In genomic region chr7:117635584-117635983, GRCm38 (mm10) we compare ENCODE assay signal across 23 mouse cellular contexts.
A peak's percentile ranks its signal among the peaks of the same experiment; 100 is the strongest.
DNase-seq lines count a peak whose midpoint lies in the region; ATAC-seq lines count a peak whose summit lies in the region.
"Had no signal": no experiment of that assay in that cellular context is flagged by ENCODE, and none has a peak within 500 bp of the region (broad histone marks: within the 10 kb centered on the region; RNA-seq: fewer than 3 reads in every experiment).

No protein-coding gene starts in this region.

- no peak overlapping the region for H3K4me2 ChIP-seq in forebrain, embryonic 11.5 days (ENCODE audit: low read depth, low read length, severe bottlenecking)
- no peak overlapping the region for H3K4me2 ChIP-seq in forebrain, embryonic 14.5 days (ENCODE audit: low read length)
- no peak overlapping the region for H3K4me2 ChIP-seq in midbrain, embryonic 12.5 days (replicated peaks)
- no peak overlapping the region for H3K4me2 ChIP-seq in midbrain, embryonic 11.5 days
- H3K4me2 ChIP-seq in midbrain, embryonic 15.5 days = no peak overlapping the region
- H3K4me2 ChIP-seq: heart, embryonic 11.5 days had no signal

- peak overlapping the region; percentile 25; the same call in 1 of the 2 replicates for H3K27ac ChIP-seq in forebrain, embryonic 11.5 days (ENCODE audit: low read depth, low read length)
- no peak overlapping the region for H3K27ac ChIP-seq in forebrain, embryonic 14.5 days (ENCODE audit: low read depth, low read length)
- peak overlapping the region; percentile 22; the same call in 1 of the 2 replicates for H3K27ac ChIP-seq in midbrain, embryonic 12.5 days (replicated peaks)
- H3K27ac ChIP-seq in midbrain, embryonic 11.5 days (ENCODE audit: low read depth, low read length) = no peak overlapping the region
- H3K27ac ChIP-seq in midbrain, embryonic 15.5 days = peak overlapping the region; percentile 18; the same call in 1 of the 2 replicates
- H3K27ac ChIP-seq in heart, embryonic 10.5 days = no peak overlapping the region

- no peaks in the 10 kb centered on the region for H3K36me3 ChIP-seq in forebrain, embryonic 11.5 days (ENCODE audit: control insufficient read depth, insufficient read depth, low read length)
- H3K36me3 ChIP-seq in forebrain, embryonic 14.5 days (ENCODE audit: control insufficient read depth, insufficient read depth, low read length) = peaks cover 4% of the 10 kb centered on the region; the same call in 1 of the 2 replicates
- no peaks in the 10 kb centered on the region for H3K36me3 ChIP-seq in midbrain, embryonic 12.5 days
- no peaks in the 10 kb centered on the region for H3K36me3 ChIP-seq in midbrain, embryonic 11.5 days (ENCODE audit: control insufficient read depth, insufficient read depth, low read length)
- no peaks in the 10 kb centered on the region for H3K36me3 ChIP-seq in midbrain, embryonic 15.5 days (replicated peaks)
- H3K36me3 ChIP-seq in heart, embryonic 10.5 days = no peaks in the 10 kb centered on the region
- H3K36me3 ChIP-seq: G1E had no signal

- H3K9ac ChIP-seq in forebrain, embryonic 11.5 days (ENCODE audit: low read length) = no peak overlapping the region
- H3K9ac ChIP-seq in forebrain, embryonic 14.5 days (ENCODE audit: low read length) = no peak overlapping the region
- no peak overlapping the region for H3K9ac ChIP-seq in midbrain, embryonic 12.5 days (replicated peaks)
- H3K9ac ChIP-seq in midbrain, embryonic 11.5 days (ENCODE audit: low read length) = no peak overlapping the region
- no peak overlapping the region for H3K9ac ChIP-seq in midbrain, embryonic 15.5 days

- no peaks in the 10 kb centered on the region for H3K9me3 ChIP-seq in forebrain, embryonic 11.5 days (ENCODE audit: control insufficient read depth, low read length)
- H3K9me3 ChIP-seq in forebrain, embryonic 14.5 days (replicated peaks; ENCODE audit: control insufficient read depth, low read length) = no peaks in the 10 kb centered on the region
- no peaks in the 10 kb centered on the region for H3K9me3 ChIP-seq in midbrain, embryonic 12.5 days
- no peaks in the 10 kb centered on the region for H3K9me3 ChIP-seq in midbrain, embryonic 11.5 days (ENCODE audit: control insufficient read depth, low read length)
- H3K9me3 ChIP-seq in midbrain, embryonic 15.5 days = no peaks in the 10 kb centered on the region
- H3K9me3 ChIP-seq in heart, embryonic 10.5 days = no peaks in the 10 kb centered on the region

- no peak overlapping the region for H3K4me3 ChIP-seq in forebrain, embryonic 11.5 days (ENCODE audit: low read depth, low read length)
- no peak overlapping the region for H3K4me3 ChIP-seq in forebrain, embryonic 14.5 days (ENCODE audit: low read depth, low read length)
- no peak overlapping the region for H3K4me3 ChIP-seq in midbrain, embryonic 12.5 days
- H3K4me3 ChIP-seq in midbrain, embryonic 11.5 days (ENCODE audit: low read depth, low read length) = no peak overlapping the region
- H3K4me3 ChIP-seq in midbrain, embryonic 15.5 days = no peak overlapping the region
- H3K4me3 ChIP-seq in heart, embryonic 10.5 days = no peak overlapping the region

- 83% methylated on average over 4 of the region's 4 CpGs for WGBS in forebrain, embryonic 11.5 days
- 62% methylated on average over 4 of the region's 4 CpGs for WGBS in forebrain, embryonic 14.5 days
- WGBS in midbrain, embryonic 12.5 days = 68% methylated on average over 4 of the region's 4 CpGs
- WGBS in midbrain, embryonic 11.5 days = 73% methylated on average over 4 of the region's 4 CpGs
- 62% methylated on average over 4 of the region's 4 CpGs for WGBS in midbrain, embryonic 15.5 days
- 79% methylated on average over 4 of the region's 4 CpGs for WGBS in heart, embryonic 10.5 days

- ATAC-seq in forebrain, embryonic 11.5 days (replicated peaks; ENCODE audit: low FRiP score) = no peak
- no peak for ATAC-seq in forebrain, embryonic 14.5 days
- ATAC-seq in midbrain, embryonic 12.5 days (ENCODE audit: low FRiP score, low read depth) = no peak
- no peak for ATAC-seq in midbrain, embryonic 11.5 days (ENCODE audit: low FRiP score)
- ATAC-seq in hematopoietic stem cell, adult 5-6 weeks (replicated peaks in 1 of 2; ENCODE audit: insufficient read depth in 1 of 2, low FRiP score in 2 of 2, low TSS enrichment in 1 of 2, low read depth in 1 of 2, poor library complexity in 2 of 2, severe bottlenecking in 2 of 2) = peak; percentile 87 to 90
- peak; percentile 42; the same call in 1 of the 2 replicates for ATAC-seq in midbrain, embryonic 15.5 days (replicated peaks)
- ATAC-seq: activated CD4-positive, CD25-positive, alpha-beta regulatory T cell, adult 4 months had no signal

- H3K4me1 ChIP-seq in forebrain, embryonic 11.5 days (replicated peaks; ENCODE audit: control insufficient read depth, insufficient read depth, low read length) = peaks cover 8% of the 10 kb centered on the region; the same call in 1 of the 2 replicates
- H3K4me1 ChIP-seq in forebrain, embryonic 14.5 days (ENCODE audit: control insufficient read depth, insufficient read depth, low read length) = peaks cover 7% of the 10 kb centered on the region
- peaks cover 9% of the 10 kb centered on the region for H3K4me1 ChIP-seq in midbrain, embryonic 12.5 days
- H3K4me1 ChIP-seq in midbrain, embryonic 11.5 days (ENCODE audit: control insufficient read depth, insufficient read depth, low read length) = peaks cover 3% of the 10 kb centered on the region; the same call in 1 of the 2 replicates
- H3K4me1 ChIP-seq in midbrain, embryonic 15.5 days = peaks cover 5% of the 10 kb centered on the region; the same call in 1 of the 2 replicates
- no peaks in the 10 kb centered on the region for H3K4me1 ChIP-seq in heart, embryonic 10.5 days

- peak; percentile 41 for DNase-seq in forebrain, embryonic 11.5 days (ENCODE audit: low spot score)
- no peak for DNase-seq in forebrain, embryonic 14.5 days (ENCODE audit: low spot score)
- DNase-seq in midbrain, embryonic 11.5 days (ENCODE audit: low spot score, missing footprints) = no peak
- DNase-seq in adrenal gland, adult 2 months = no peak
- no peak for DNase-seq in heart, embryonic 10.5 days (ENCODE audit: low spot score)
- DNase-seq: adrenal gland, postnatal 14 days; cerebellum, adult 11 months; cerebellum, postnatal 10 days; gastrocnemius, postnatal 36 days; heart, postnatal 10 days; kidney, adult 18-20 months; kidney, postnatal 14 days; left cerebral cortex, postnatal 4 days; liver; lung, adult 18-20 months; lung, postnatal 14 days; thymus, postnatal 36 days had no signal

- no peaks in the 10 kb centered on the region for H3K27me3 ChIP-seq in forebrain, embryonic 11.5 days (ENCODE audit: control insufficient read depth, insufficient read depth, low read length)
- no peaks in the 10 kb centered on the region for H3K27me3 ChIP-seq in forebrain, embryonic 14.5 days (replicated peaks; ENCODE audit: control insufficient read depth, insufficient read depth, low read length)
- H3K27me3 ChIP-seq in midbrain, embryonic 12.5 days = no peaks in the 10 kb centered on the region
- no peaks in the 10 kb centered on the region for H3K27me3 ChIP-seq in midbrain, embryonic 11.5 days (ENCODE audit: control insufficient read depth, insufficient read depth, low read length)
- H3K27me3 ChIP-seq in midbrain, embryonic 15.5 days (replicated peaks) = no peaks in the 10 kb centered on the region
- no peaks in the 10 kb centered on the region for H3K27me3 ChIP-seq in heart, embryonic 10.5 days (ENCODE audit: insufficient read depth, poor library complexity, severe bottlenecking)

Comparison
In these comparisons a context has a peak if more than half of its experiments do, and no peak if none do; other contexts are left out.
1. ATAC-seq: peak in hematopoietic stem cell, adult 5-6 weeks (2 of 2) and midbrain, embryonic 15.5 days (single experiment); none in forebrain, embryonic 11.5 days (single experiment), forebrain, embryonic 14.5 days (single experiment), midbrain, embryonic 12.5 days (single experiment) and midbrain, embryonic 11.5 days (single experiment).
2. H3K27ac ChIP-seq: peak in forebrain, embryonic 11.5 days (single experiment), midbrain, embryonic 12.5 days (single experiment) and midbrain, embryonic 15.5 days (single experiment); none in forebrain, embryonic 14.5 days (single experiment), midbrain, embryonic 11.5 days (single experiment) and heart, embryonic 10.5 days (single experiment).